8 mouse cellular contexts compared by ENCODE assay signal in genomic region chr19:26606321-26607155, GRCm38 (mm10). TPM values are rescaled to one million over a fixed set of nuclear protein-coding genes. Genes with fewer than 3 reads are reported as not detected.
DNase-seq lines count a peak whose midpoint lies in the region; ATAC-seq and TF ChIP-seq lines count a peak whose summit lies in the region.

No protein-coding gene starts in this region.

- H3K36me3 ChIP-seq in embryonic facial prominence, embryonic 14.5 days (ENCODE audit: control insufficient read depth, insufficient read depth, low read length): no peaks in the 10 kb centered on the region
- H3K36me3 ChIP-seq in heart, embryonic 12.5 days: no peaks in the 10 kb centered on the region
- H3K36me3 ChIP-seq in kidney, embryonic 16.5 days (ENCODE audit: insufficient read depth, low read length): no peaks in the 10 kb centered on the region
- H3K36me3 ChIP-seq in liver, embryonic 14.5 days (replicated peaks; ENCODE audit: control insufficient read depth, insufficient read depth, low read depth): no peaks in the 10 kb centered on the region
- H3K36me3 ChIP-seq in splenic B cell, adult 2 months (ENCODE audit: control insufficient read depth, insufficient read depth, low read length, poor library complexity, severe bottlenecking): no peaks in the 10 kb centered on the region

- H3K27me3 ChIP-seq in embryonic facial prominence, embryonic 14.5 days (replicated peaks; ENCODE audit: control insufficient read depth, insufficient read depth, low read length): no peaks in the 10 kb centered on the region
- H3K27me3 ChIP-seq in heart, embryonic 12.5 days (replicated peaks): peaks cover 3% of the 10 kb centered on the region; the same call in 1 of the 2 replicates
- H3K27me3 ChIP-seq in kidney, embryonic 16.5 days (ENCODE audit: insufficient read depth, low read length): 0 out of 2 replicates have a peak, but pooled peaks cover 10% of the 10 kb centered on the region
- peaks cover 32% of the 10 kb centered on the region for H3K27me3 ChIP-seq in liver, embryonic 14.5 days (ENCODE audit: control insufficient read depth, insufficient read depth, low read length)
- no peaks in the 10 kb centered on the region for H3K27me3 ChIP-seq in splenic B cell, adult 2 months (ENCODE audit: control insufficient read depth, insufficient read depth, low read length, poor library complexity, severe bottlenecking)

- under 1% methylated on average over 49 of the region's 63 CpGs for WGBS in embryonic facial prominence, embryonic 14.5 days
- WGBS in heart, embryonic 12.5 days: under 1% methylated on average over 62 of the region's 63 CpGs
- under 1% methylated on average over 56 of the region's 63 CpGs for WGBS in kidney, embryonic 16.5 days
- under 1% methylated on average over 62 of the region's 63 CpGs for WGBS in liver, embryonic 14.5 days (ENCODE audit: insufficient replicate concordance)

- peak; percentile 83 for DNase-seq in 3134 (ENCODE audit: extremely low read depth, insufficient read length, low spot score)
- peak; percentile 74 for DNase-seq in adrenal gland, postnatal 10 days
- peak; percentile 73 for DNase-seq in embryonic facial prominence, embryonic 14.5 days (ENCODE audit: low spot score)
- peak in 1 of 3 experiments; percentile 14 for DNase-seq in liver, embryonic 14.5 days (ENCODE audit: low read depth in 3 of 3, low spot score in 3 of 3)
- DNase-seq in natural killer cell, adult 2 months (ENCODE audit: low spot score in 2 of 2): peak; percentile 56 to 76
- DNase-seq in splenic B cell, adult 2 months (ENCODE audit: low read depth, low spot score): peak; percentile 86

- no peak for TF ChIP-seq CTCF in liver, embryonic 14.5 days (IDR thresholded peaks at IDR 0.05; ENCODE audit: low read depth)

- H3K4me2 ChIP-seq in embryonic facial prominence, embryonic 14.5 days (ENCODE audit: low read depth, low read length): peak overlapping the region; percentile 89
- peak overlapping the region; percentile 97 for H3K4me2 ChIP-seq in heart, embryonic 12.5 days
- peak overlapping the region; percentile 99 for H3K4me2 ChIP-seq in kidney, embryonic 16.5 days (replicated peaks; ENCODE audit: low read depth, low read length)
- H3K4me2 ChIP-seq in liver, embryonic 14.5 days (ENCODE audit: low read depth): peak overlapping the region; percentile 93

- H3K4me1 ChIP-seq in embryonic facial prominence, embryonic 14.5 days (ENCODE audit: control insufficient read depth, insufficient read depth, low read length): peaks cover 4% of the 10 kb centered on the region
- peaks cover 9% of the 10 kb centered on the region for H3K4me1 ChIP-seq in heart, embryonic 12.5 days (replicated peaks)
- H3K4me1 ChIP-seq in kidney, embryonic 16.5 days (ENCODE audit: insufficient read depth, low read length): peaks cover 14% of the 10 kb centered on the region
- H3K4me1 ChIP-seq in liver, embryonic 14.5 days (replicated peaks; ENCODE audit: control insufficient read depth in 2 of 2, insufficient read depth in 2 of 2, low read length in 1 of 2): peaks cover 0 to 3% of the 10 kb centered on the region in 2 experiments; a peak in 1 of 4 replicates

- H3K4me3 ChIP-seq in embryonic facial prominence, embryonic 14.5 days (ENCODE audit: low read depth, low read length): peak overlapping the region; percentile 82
- peak overlapping the region; percentile 86 for H3K4me3 ChIP-seq in heart, embryonic 12.5 days
- peak overlapping the region; percentile 70 for H3K4me3 ChIP-seq in kidney, embryonic 16.5 days (ENCODE audit: low read length)
- H3K4me3 ChIP-seq in liver, embryonic 14.5 days (ENCODE audit: insufficient read depth in 1 of 2, low read depth in 2 of 2, low read length in 2 of 2): peak overlapping the region; percentile 56 to 66

- ATAC-seq in embryonic facial prominence, embryonic 14.5 days (ENCODE audit: low read depth): peak; percentile 3; the same call in 1 of the 2 replicates
- peak; percentile 56; the same call in 1 of the 2 replicates for ATAC-seq in heart, embryonic 12.5 days (ENCODE audit: insufficient number of reproducible peaks, low FRiP score)
- peak; percentile 52 for ATAC-seq in kidney, embryonic 16.5 days (ENCODE audit: low FRiP score, low TSS enrichment)
- ATAC-seq in liver, embryonic 14.5 days (ENCODE audit: insufficient read depth): peak; percentile 17; the same call in 1 of the 2 replicates

- H3K9me3 ChIP-seq in embryonic facial prominence, embryonic 14.5 days (ENCODE audit: control insufficient read depth, low read length): no peaks in the 10 kb centered on the region
- H3K9me3 ChIP-seq in heart, embryonic 12.5 days (replicated peaks): no peaks in the 10 kb centered on the region
- H3K9me3 ChIP-seq in kidney, embryonic 16.5 days (ENCODE audit: low read length): no peaks in the 10 kb centered on the region
- H3K9me3 ChIP-seq in liver, embryonic 14.5 days (ENCODE audit: control insufficient read depth, low read length): no peaks in the 10 kb centered on the region

- TF ChIP-seq EP300 in liver, embryonic 14.5 days (IDR thresholded peaks at IDR 0.05; ENCODE audit: low read depth): no peak

- H3K27ac ChIP-seq in embryonic facial prominence, embryonic 14.5 days (replicated peaks; ENCODE audit: low read depth, low read length): peak overlapping the region; percentile 97
- H3K27ac ChIP-seq in heart, embryonic 12.5 days (ENCODE audit: poor library complexity, severe bottlenecking): peak overlapping the region; percentile 63; the same call in 1 of the 2 replicates
- peak overlapping the region; percentile 55 for H3K27ac ChIP-seq in kidney, embryonic 16.5 days (ENCODE audit: low read length)
- H3K27ac ChIP-seq in liver, embryonic 14.5 days: no peak overlapping the region

- peak overlapping the region; percentile 87 for H3K9ac ChIP-seq in embryonic facial prominence, embryonic 14.5 days (ENCODE audit: low read depth, low read length)
- peak overlapping the region; percentile 80 for H3K9ac ChIP-seq in heart, embryonic 12.5 days
- H3K9ac ChIP-seq in kidney, embryonic 16.5 days (replicated peaks; ENCODE audit: low read length): peak overlapping the region; percentile 78
- H3K9ac ChIP-seq in liver, embryonic 14.5 days (replicated peaks): no peak overlapping the region; the same call in 1 of the 2 replicates

RNA-seq across cellular contexts. Expression of gene Smarca2, which starts 1.7 kb away (rescaled TPM):
- 10 to 100 TPM; 66.7 to 78.1 TPM for total RNA-seq in adrenal gland, postnatal 10 days (2021)
- polyA plus RNA-seq in embryonic facial prominence, embryonic 14.5 days (2014; fragmentation: Nextera tagmentation; extraction: Ambion mirVana): 63.5 and 66.6 TPM in 2 replicates
- polyA plus RNA-seq in heart, embryonic 12.5 days (2016; fragmentation: Nextera tagmentation; extraction: Ambion mirVana): 31.0 and 34.1 TPM in 2 replicates
- polyA plus RNA-seq in kidney, embryonic 16.5 days (2015; fragmentation: Nextera tagmentation; extraction: Ambion mirVana): 40.5 and 46.7 TPM in 2 replicates
- 3.0 and 5.3 TPM in 2 replicates for polyA plus RNA-seq in liver, embryonic 14.5 days (2012; rRNA removed)
- 2.0 and 3.3 TPM in 2 replicates for polyA plus RNA-seq in liver, embryonic 14.5 days (2014; fragmentation: Nextera tagmentation; extraction: Ambion mirVana)

Comparison
In these comparisons a context has a peak if more than half of its experiments do, and no peak if none do; other contexts are left out.
1. ATAC-seq: peak in every context shown above with its lines; median percentile 56 in heart, embryonic 12.5 days; 52 in kidney, embryonic 16.5 days; 17 in liver, embryonic 14.5 days; 3 in embryonic facial prominence, embryonic 14.5 days.